Mouse (Mus musculus): ENCODE results near the gene Vmn2r11.
"Not testable (repeated sequence)": the region's sequence is repeated elsewhere in the genome, so short reads cannot be mapped to it uniquely, and the experiment has no call there.

DNA sequence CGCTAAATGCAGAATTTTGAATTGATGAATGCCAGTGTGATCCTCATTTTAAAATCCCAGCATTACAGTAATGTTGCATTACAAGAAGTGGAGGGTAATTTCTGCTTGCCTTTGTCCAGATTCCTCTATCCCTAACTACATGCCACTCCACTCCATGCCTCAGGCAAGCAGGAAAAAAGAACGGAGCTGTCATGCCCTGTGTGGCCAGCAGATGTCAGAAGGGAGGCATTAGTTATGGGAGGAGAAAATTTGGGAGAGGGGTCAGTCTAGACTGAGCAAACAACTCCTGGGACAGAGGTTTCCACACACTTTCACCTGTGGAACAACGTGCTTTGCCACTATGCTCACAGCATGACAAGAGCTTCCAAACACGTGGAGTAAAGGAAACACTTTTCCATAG is 12.6 kb upstream of the Vmn2r11 start:
- TF ChIP-seq CTCF (IDR thresholded peaks at IDR 0.05; ENCODE audit: low read depth, low read length); POLR2AphosphoS5 (IDR thresholded peaks at IDR 0.05; ENCODE audit: insufficient replicate concordance, low read depth, low read length): not testable (repeated sequence)

All from G1E (cell line).